ENCODE assay signal across 16 mouse cellular contexts in the genomic region with DNA sequence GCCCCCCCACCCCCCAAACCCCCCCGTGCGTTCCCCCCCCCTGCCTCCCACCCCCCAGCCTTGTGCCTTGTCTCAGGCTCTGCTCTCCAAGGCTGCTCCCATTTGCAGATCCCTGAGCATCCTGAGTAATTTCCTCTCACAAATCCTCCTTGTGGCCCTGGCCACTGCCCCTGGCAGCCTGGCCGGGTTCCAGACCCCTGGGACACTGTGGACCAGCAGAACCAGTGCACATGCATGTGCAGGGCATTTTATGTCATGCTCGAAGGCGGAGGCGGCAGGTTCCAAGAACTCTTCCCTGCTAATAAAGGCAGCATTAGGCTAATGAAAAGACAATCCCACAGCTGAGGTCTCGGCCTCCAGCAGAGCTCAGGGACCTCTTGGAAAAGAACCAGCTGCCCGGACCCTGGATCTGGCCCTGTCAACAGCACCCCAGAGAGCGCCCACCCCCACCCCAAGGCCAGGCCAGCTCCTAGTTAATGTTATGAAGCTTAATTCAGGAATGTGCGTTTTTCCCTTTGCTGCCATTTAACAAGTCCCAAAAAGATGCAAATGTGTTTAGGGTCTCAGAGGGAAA.
DNase-seq lines count a peak whose midpoint lies in the region; ATAC-seq lines count a peak whose summit lies in the region.
"Had no signal": no experiment of that assay in that cellular context is flagged by ENCODE, and none has a peak within 500 bp of the region (broad histone marks: within the 10 kb centered on the region; RNA-seq: fewer than 3 reads in every experiment).

No protein-coding gene starts in this region.

- no peak overlapping the region for H3K4me3 ChIP-seq in embryonic facial prominence, embryonic 15.5 days (replicated peaks)
- H3K4me3 ChIP-seq in limb, embryonic 10.5 days: no peak overlapping the region
- no peak overlapping the region for H3K4me3 ChIP-seq in neural tube, embryonic 14.5 days (ENCODE audit: low read depth, low read length)
- H3K4me3 ChIP-seq: layer of hippocampus, adult 2 months; limb, embryonic 15.5 days had no signal

- peak; percentile 79 for DNase-seq in left cerebral cortex, postnatal 4 days
- DNase-seq in left cerebral cortex, adult 11 months (ENCODE audit: low spot score): no peak
- DNase-seq in limb, embryonic 10.5 days (ENCODE audit: low spot score): no peak
- no peak for DNase-seq in frontal cortex, postnatal 14 days (ENCODE audit: low spot score in 2 of 2)
- DNase-seq in ovary, postnatal 36 days (ENCODE audit: low spot score): no peak
- DNase-seq in heart, adult 9 months (ENCODE audit: low spot score in 2 of 2): no peak
- DNase-seq: cerebellum, adult 9-11 months; gastrocnemius, postnatal 36 days; kidney, adult 18-20 months; lung, postnatal 14 days; thymus, postnatal 25 days had no signal

- no peak overlapping the region; the same call in 1 of the 2 replicates for H3K27ac ChIP-seq in embryonic facial prominence, embryonic 15.5 days (replicated peaks)
- peak overlapping the region; percentile 42; the same call in 1 of the 2 replicates for H3K27ac ChIP-seq in limb, embryonic 10.5 days
- H3K27ac ChIP-seq in neural tube, embryonic 14.5 days (ENCODE audit: low read depth, low read length): peak overlapping the region; percentile 49; the same call in 1 of the 2 replicates
- H3K27ac ChIP-seq: layer of hippocampus, adult 2 months; limb, embryonic 15.5 days had no signal

- H3K9me3 ChIP-seq in embryonic facial prominence, embryonic 15.5 days (replicated peaks): no peaks in the 10 kb centered on the region
- no peaks in the 10 kb centered on the region for H3K9me3 ChIP-seq in limb, embryonic 10.5 days (replicated peaks)
- no peaks in the 10 kb centered on the region for H3K9me3 ChIP-seq in neural tube, embryonic 14.5 days (ENCODE audit: control insufficient read depth, low read length)
- H3K9me3 ChIP-seq: limb, embryonic 15.5 days had no signal

- no peak overlapping the region for H3K4me2 ChIP-seq in embryonic facial prominence, embryonic 15.5 days (replicated peaks)
- H3K4me2 ChIP-seq in neural tube, embryonic 14.5 days (ENCODE audit: low read depth, low read length): no peak overlapping the region
- H3K4me2 ChIP-seq: limb, embryonic 15.5 days had no signal

- peaks cover 4% of the 10 kb centered on the region; the same call in 1 of the 2 replicates for H3K4me1 ChIP-seq in embryonic facial prominence, embryonic 15.5 days
- H3K4me1 ChIP-seq in limb, embryonic 10.5 days: peaks cover 21% of the 10 kb centered on the region
- H3K4me1 ChIP-seq in neural tube, embryonic 14.5 days (ENCODE audit: control insufficient read depth, insufficient read depth, low read length): peaks cover 4% of the 10 kb centered on the region; the same call in 1 of the 2 replicates

- intact Hi-C loops in left cerebral cortex, postnatal 4 days (cut with DNase I): no loop called here

- WGBS in embryonic facial prominence, embryonic 15.5 days: 59% methylated on average over 8 of the region's 10 CpGs
- 60% methylated on average over 10 of the region's 10 CpGs for WGBS in limb, embryonic 10.5 days
- 26% methylated on average over 9 of the region's 10 CpGs for WGBS in neural tube, embryonic 14.5 days

- no peaks in the 10 kb centered on the region for H3K27me3 ChIP-seq in embryonic facial prominence, embryonic 15.5 days
- no peaks in the 10 kb centered on the region for H3K27me3 ChIP-seq in limb, embryonic 10.5 days (ENCODE audit: low read depth, poor library complexity, severe bottlenecking)
- no peaks in the 10 kb centered on the region for H3K27me3 ChIP-seq in neural tube, embryonic 14.5 days (ENCODE audit: control insufficient read depth, insufficient read depth, low read length)
- H3K27me3 ChIP-seq: limb, embryonic 15.5 days had no signal

- ATAC-seq in embryonic facial prominence, embryonic 15.5 days (ENCODE audit: insufficient number of reproducible peaks, low FRiP score, low TSS enrichment, low read depth): 0 out of 2 replicates have a peak, but pooled peaks have one; percentile 39
- ATAC-seq in neural tube, embryonic 14.5 days (ENCODE audit: low read depth): peak; percentile 50
- ATAC-seq: CD4-positive, CD25-positive, alpha-beta regulatory T cell, adult 4 months had no signal

- 0 out of 2 replicates have a peak, but pooled peaks cover 3% of the 10 kb centered on the region for H3K36me3 ChIP-seq in embryonic facial prominence, embryonic 15.5 days
- no peaks in the 10 kb centered on the region; the same call in 1 of the 2 replicates for H3K36me3 ChIP-seq in limb, embryonic 10.5 days
- H3K36me3 ChIP-seq in neural tube, embryonic 14.5 days (ENCODE audit: control insufficient read depth, insufficient read depth, low read length): no peaks in the 10 kb centered on the region; the same call in 1 of the 2 replicates

- no peak overlapping the region for H3K9ac ChIP-seq in embryonic facial prominence, embryonic 15.5 days
- no peak overlapping the region for H3K9ac ChIP-seq in neural tube, embryonic 14.5 days (replicated peaks; ENCODE audit: low read depth, low read length)
- H3K9ac ChIP-seq: limb, embryonic 15.5 days had no signal
